Mouse (Mus musculus) testis, adult 2 months (tissue): ENCODE results near the gene Insrr. TPM values are rescaled to one million over a fixed set of nuclear protein-coding genes. Genes with fewer than 3 reads are reported as not detected.
"Not testable (repeated sequence)": the region's sequence is repeated elsewhere in the genome, so short reads cannot be mapped to it uniquely, and the experiment has no call there.

Source experiments
- H3K27ac ChIP-seq: fragments of 200-500 bp; 2 replicates; pipeline ENCODE4 v1.5.1; 2012; ENCODE audit warnings: low read depth, low read length; ENCODE audit not compliant: control insufficient read depth, insufficient read depth
- H3K27me3 ChIP-seq: fragments of 200-500 bp; 2 replicates; pipeline ENCODE4 v1.6.1; 2012; ENCODE audit warnings: mild to moderate bottlenecking, low read length, moderate library complexity; ENCODE audit not compliant: control insufficient read depth, insufficient read depth
- H3K36me3 ChIP-seq: fragments of 200-500 bp; 2 replicates; pipeline ENCODE4 v1.6.1; 2012; ENCODE audit warnings: mild to moderate bottlenecking, low read length; ENCODE audit not compliant: control insufficient read depth, insufficient read depth
- H3K4me1 ChIP-seq: fragments of 200-500 bp; 2 replicates; pipeline ENCODE4 v1.6.1; 2012; ENCODE audit warnings: low read length; ENCODE audit not compliant: control insufficient read depth, insufficient read depth
- H3K4me3 ChIP-seq: fragments of 200-500 bp; 2 replicates; pipeline ENCODE4 v1.5.1; 2012; ENCODE audit warnings: low read depth, mild to moderate bottlenecking, low read length, moderate library complexity, mixed read lengths; ENCODE audit not compliant: control insufficient read depth
- CTCF ChIP-seq: fragments of 200-500 bp; IDR thresholded peaks from 2 replicates; pipeline ENCODE4 v1.5.1; 2012; ENCODE audit warnings: low read depth, mild to moderate bottlenecking, inconsistent platforms, low read length, moderate library complexity; ENCODE audit not compliant: control insufficient read depth, insufficient read depth, insufficient replicate concordance
- POLR2A ChIP-seq: fragments of 200-500 bp; IDR thresholded peaks from 2 replicates; pipeline ENCODE4 v1.6.1; 2012; ENCODE audit warnings: low read depth, mild to moderate bottlenecking, inconsistent platforms, low read length, moderate library complexity; ENCODE audit not compliant: control insufficient read depth
- polyA plus RNA-seq: library from polyadenylated mRNA; depleted of rRNA; stranded (reverse); fragments of >200 nt; gene quantifications from 2 replicates; pipeline ENCODE4 v1.2.3, GENCODE M21; 2012

Gene Insrr
- polyA plus RNA-seq, 1 experiment = 0.06 TPM

DNA sequence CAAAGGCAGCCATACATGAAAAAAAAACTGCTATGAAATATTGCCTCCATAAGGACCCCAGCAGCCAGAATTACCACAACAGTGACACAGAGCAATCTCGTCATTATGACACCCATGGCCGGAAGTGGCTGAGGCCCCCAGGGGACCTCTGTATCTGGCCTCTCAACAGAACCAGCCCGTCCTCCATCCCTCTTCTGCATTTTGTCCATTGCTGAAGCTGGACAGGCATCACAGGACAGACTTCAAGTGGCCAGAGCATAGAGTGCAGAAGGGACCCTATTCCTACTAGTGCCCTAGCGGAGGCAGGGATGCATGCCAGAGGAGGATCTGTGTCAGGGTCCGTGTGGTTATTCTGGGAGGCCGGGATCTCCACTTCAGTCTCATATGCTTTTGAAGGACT is 19.4 kb downstream of the Insrr start:
- no peaks in the 10 kb centered on the region for H3K36me3 ChIP-seq
- H3K27me3 ChIP-seq = no peaks in the 10 kb centered on the region
- H3K4me3 ChIP-seq = peak overlapping the region; percentile 76
- peak overlapping the region; percentile 3; the same call in 1 of the 2 replicates for H3K27ac ChIP-seq
- H3K4me1 ChIP-seq = peaks cover 12% of the 10 kb centered on the region
- no peak for TF ChIP-seq CTCF
- no peak for TF ChIP-seq POLR2A

- TF ChIP-seq CTCF = peak; percentile 82; the same call in 1 of the 2 replicates
- peak; percentile 35; the same call in 1 of the 2 replicates for TF ChIP-seq POLR2A
- Histone ChIP-seq H3K4me1 (peaks cover 12% of the 10 kb centered on the region), H3K27ac (peak overlapping the region; percentile 3; the same call in 1 of the 2 replicates), H3K4me3 (peak overlapping the region; percentile 76), H3K36me3 (no peaks in the 10 kb centered on the region), H3K27me3 (no peaks in the 10 kb centered on the region)
Measured at GRCm38 (mm10) chr3:87816646-87817093, 19.9 kb downstream of the Insrr start.

DNA sequence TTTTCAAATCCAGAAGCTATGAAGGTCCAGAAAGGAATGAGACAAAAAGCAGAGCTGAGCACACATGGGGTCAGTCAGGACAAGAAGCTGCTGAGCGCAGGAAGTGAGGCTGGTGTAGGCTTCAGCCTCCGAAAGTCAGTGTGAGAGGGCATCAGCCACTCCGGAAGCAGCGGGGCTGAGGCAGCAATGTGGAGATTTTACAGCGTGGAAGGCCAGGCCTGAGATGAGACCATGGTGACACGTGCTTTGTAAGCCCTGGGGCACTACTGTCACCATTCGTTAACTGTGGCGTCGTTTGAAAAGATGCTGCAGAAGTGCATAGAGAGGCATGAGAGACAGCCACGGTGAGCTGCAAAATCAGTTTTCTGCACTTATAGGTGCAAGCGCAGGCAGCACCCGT is 21.5 kb downstream of the Insrr start:
- Histone ChIP-seq H3K27me3 (no peaks in the 10 kb centered on the region), H3K4me3 (peak overlapping the region; percentile 76), H3K4me1 (peaks cover 12% of the 10 kb centered on the region), H3K36me3 (no peaks in the 10 kb centered on the region), H3K27ac (no peak overlapping the region)
- TF ChIP-seq POLR2A (0 out of 2 replicates have a peak, but pooled peaks have one; percentile 28), CTCF (no peak)

- not testable (repeated sequence) for H3K36me3 ChIP-seq, H3K4me3 ChIP-seq, H3K4me1 ChIP-seq, H3K27ac ChIP-seq, H3K27me3 ChIP-seq
Measured at GRCm38 (mm10) chr3:87824206-87824605, 27.5 kb downstream of the Insrr start, which contains the start of gene Pear1. Pear1 (minus strand) TSS chr3:87824306.

DNA sequence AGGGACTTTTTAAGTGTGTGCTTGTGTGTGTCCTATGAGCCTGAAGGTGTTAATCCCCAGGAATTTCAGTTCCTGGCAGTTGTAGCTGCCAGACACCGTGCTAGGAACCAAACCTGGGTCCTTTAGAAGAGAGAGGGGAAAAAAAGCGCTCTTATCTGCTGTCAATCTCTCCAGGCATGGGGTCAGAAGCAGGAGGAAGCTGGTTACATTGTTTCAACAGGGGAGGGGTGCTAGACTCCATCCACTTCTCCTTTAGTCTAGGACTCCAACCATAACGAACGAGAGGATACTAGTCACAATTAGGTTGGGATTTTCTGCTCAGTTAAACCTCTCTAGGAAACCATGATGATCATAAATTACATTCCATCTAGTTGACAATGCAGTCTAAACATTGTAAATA is 31.7 kb downstream of the Insrr start:
- Histone ChIP-seq H3K27me3 (no peaks in the 10 kb centered on the region), H3K27ac (no peak overlapping the region)

DNA sequence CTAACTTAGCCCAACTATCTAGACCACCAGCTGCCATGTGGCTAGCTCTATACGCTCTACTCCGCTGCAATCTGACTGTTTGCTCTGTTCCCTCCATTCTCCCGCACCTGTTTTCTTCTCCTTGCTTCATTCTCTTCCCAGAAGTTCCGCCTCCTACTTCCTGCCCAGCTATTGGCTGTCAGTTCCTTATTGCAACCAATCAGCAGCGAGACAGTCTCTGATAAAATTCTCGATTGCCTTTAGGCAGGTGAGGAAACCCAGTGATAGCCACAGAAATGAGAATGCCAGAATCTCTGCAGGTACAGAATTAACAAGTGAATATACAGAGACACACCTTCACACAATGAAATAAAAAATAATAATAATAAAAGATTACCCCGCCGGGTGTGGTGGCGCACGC is 32.3 kb downstream of the Insrr start:
- no peaks in the 10 kb centered on the region for H3K36me3 ChIP-seq
- TF ChIP-seq POLR2A (no peak), CTCF (no peak)
- no peak overlapping the region for H3K27ac ChIP-seq
- H3K27me3 ChIP-seq = no peaks in the 10 kb centered on the region
- H3K4me1 ChIP-seq = 0 out of 2 replicates have a peak, but pooled peaks cover 2% of the 10 kb centered on the region
- no peak overlapping the region for H3K4me3 ChIP-seq

More for the DNA sequence above, 31.7 kb downstream of the Insrr start:
- Histone ChIP-seq H3K4me1 (0 out of 2 replicates have a peak, but pooled peaks cover 2% of the 10 kb centered on the region), H3K4me3 (no peak overlapping the region), H3K36me3 (no peaks in the 10 kb centered on the region)
- TF ChIP-seq CTCF (no peak), POLR2A (no peak)

- H3K36me3 ChIP-seq = no peaks in the 10 kb centered on the region
- H3K4me1 ChIP-seq = 0 out of 2 replicates have a peak, but pooled peaks cover 2% of the 10 kb centered on the region
- TF ChIP-seq POLR2A (no peak), CTCF (no peak)
- H3K27ac ChIP-seq = no peak overlapping the region
- H3K4me3 ChIP-seq = no peak overlapping the region
- no peaks in the 10 kb centered on the region for H3K27me3 ChIP-seq
Measured at GRCm38 (mm10) chr3:87832109-87832859, 35.5 kb downstream of the Insrr start.
